Mouse (Mus musculus): ENCODE results near the gene P2rx1. TPM values are rescaled to one million over a fixed set of nuclear protein-coding genes. Genes with fewer than 3 reads are reported as not detected.

Gene P2rx1
- total RNA-seq, 2 experiments from 2014 or later, result 0.38 to 1.1 TPM

- intact Hi-C loops (cut with DNase I; ENCODE audit: low total_unique reads), result no loop called here
- DNase-seq, result peak; percentile 70
Observed at GRCm38 (mm10) chr11:73049335-73049734, 50.4 kb downstream of the P2rx1 start.

- no peak for DNase-seq
- intact Hi-C loops (cut with DNase I; ENCODE audit: low total_unique reads), result no loop called here
Observed at GRCm38 (mm10) chr11:73052795-73053194, 53.9 kb downstream of the P2rx1 start.

- no peak for DNase-seq
- intact Hi-C loops (cut with DNase I; ENCODE audit: low total_unique reads), result no loop called here
Observed at GRCm38 (mm10) chr11:73057701-73058100, 58.8 kb downstream of the P2rx1 start.

DNA sequence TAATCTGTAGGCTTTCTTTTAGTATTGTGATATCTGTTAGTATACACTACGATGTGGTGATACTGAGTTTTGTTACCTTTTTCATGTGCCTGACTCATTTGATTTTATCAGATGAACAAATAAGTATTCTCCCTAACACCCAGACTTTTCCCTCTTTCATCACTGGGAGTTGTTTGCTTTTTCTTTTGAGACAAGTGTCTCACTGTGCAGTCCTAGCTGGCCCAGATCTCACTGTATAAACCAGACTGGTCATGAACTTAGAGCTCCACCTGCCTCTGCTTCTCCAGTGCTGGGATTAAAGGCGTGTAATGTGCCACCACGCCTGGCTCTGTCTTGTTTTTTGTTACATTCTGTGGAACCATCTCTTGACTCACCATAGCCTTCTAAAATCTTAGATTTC is 60.7 kb downstream of the P2rx1 start:
- DNase-seq, result no peak
- intact Hi-C loops (cut with DNase I; ENCODE audit: low total_unique reads), result no loop called here

DNA sequence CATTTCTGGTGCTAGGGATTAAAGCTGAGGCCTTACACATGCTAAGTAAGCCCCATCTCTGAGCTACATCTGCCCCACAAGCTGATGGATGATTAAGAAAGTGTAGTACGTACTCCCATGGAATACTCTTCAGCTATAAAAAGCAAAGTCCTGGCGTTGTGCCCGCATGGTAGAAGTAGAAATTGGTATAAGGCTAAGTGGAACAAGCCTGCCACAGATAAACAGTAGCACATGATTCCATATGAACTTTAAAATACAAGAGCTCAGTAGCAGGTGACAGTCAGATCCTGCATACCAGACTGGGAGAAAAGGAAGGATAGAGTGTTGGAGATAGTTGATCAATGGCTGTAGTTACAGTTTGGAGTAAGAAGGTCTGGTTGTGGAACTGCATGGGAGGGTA is 62.5 kb downstream of the P2rx1 start:
- intact Hi-C loops (cut with DNase I; ENCODE audit: low total_unique reads), result no loop called here
- DNase-seq, result no peak

Small RNAs within 50 kb of the gene (microRNA-seq; reads per million reads assigned to microRNA genes)
- 0 reads per million in 2 experiments for gene Gm44467

Other genes with a start within 250 kb of the P2rx1 start
- 1 to 10 TPM; 8.6 to 9.0 TPM for gene Cyb5d2, start 203.0 kb upstream of the P2rx1 start, total RNA-seq (2021)
- 10 to 100 TPM; 13.2 to 14.2 TPM for gene Zzef1, start 202.9 kb upstream of the P2rx1 start, total RNA-seq (2021)
- gene Atp2a3, start 37.9 kb upstream of the P2rx1 start, total RNA-seq (2021), result 10 to 100 TPM; 18.5 to 18.6 TPM
- gene Camkk1, start 19.9 kb downstream of the P2rx1 start, total RNA-seq (2021), result 1 to 10 TPM; 1.1 to 1.8 TPM
- 1 to 10 TPM; 3.3 to 3.9 TPM for gene Ncbp3, start 48.7 kb downstream of the P2rx1 start, total RNA-seq (2021)
- under 1 TPM; 0.07 to 0.10 TPM for gene Itgae, start 91.5 kb downstream of the P2rx1 start, total RNA-seq (2021)
- under 1 TPM; 0.51 to 0.76 TPM for gene Haspin, start 139.2 kb downstream of the P2rx1 start, total RNA-seq (2021)
- gene P2rx5, start 161.3 kb downstream of the P2rx1 start, total RNA-seq (2021), result 1 to 10 TPM; 6.9 to 7.5 TPM
- 10 to 100 TPM; 66.9 to 77.6 TPM for gene Emc6, start 177.9 kb downstream of the P2rx1 start, total RNA-seq (2021)
- gene Tax1bp3, start 178.0 kb downstream of the P2rx1 start, total RNA-seq (2021), result 10 to 100 TPM; 18.9 to 21.7 TPM
- gene Ctns, start 199.9 kb downstream of the P2rx1 start, total RNA-seq (2021), result 1 to 10 TPM; 8.3 to 8.8 TPM
- gene Shpk, start 200.4 kb downstream of the P2rx1 start, total RNA-seq (2021), result 1 to 10 TPM; 1.3 to 1.7 TPM
- gene Trpv1, start 235.2 kb downstream of the P2rx1 start, total RNA-seq (2021), result under 1 TPM; 0.11 to 0.16 TPM

All from gastrocnemius, postnatal 14 days (tissue).